10 mouse cellular contexts compared by ENCODE assay signal in the genomic region with DNA sequence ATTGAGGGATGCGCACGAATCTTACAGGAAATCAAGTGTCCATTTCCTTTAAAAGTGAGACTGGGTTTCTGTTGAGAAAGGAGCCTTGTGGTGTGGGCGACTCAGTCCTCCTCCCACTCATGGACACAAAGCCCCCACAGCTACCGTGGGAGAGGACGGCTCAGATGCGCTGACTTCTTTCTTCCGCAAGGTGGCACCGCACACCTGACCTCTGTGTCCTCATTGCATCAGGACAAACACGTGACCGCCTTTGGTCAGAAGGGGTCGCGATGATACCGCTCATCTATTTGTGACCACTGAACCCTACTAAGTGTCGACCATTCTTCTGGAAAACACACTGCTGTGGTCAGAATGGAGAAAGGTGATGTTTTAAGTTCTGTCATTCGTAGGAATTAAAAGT. TPM values are rescaled to one million over a fixed set of nuclear protein-coding genes. Genes with fewer than 3 reads are reported as not detected.
DNase-seq lines count a peak whose midpoint lies in the region; ATAC-seq lines count a peak whose summit lies in the region.
"Had no signal": no experiment of that assay in that cellular context is flagged by ENCODE, and none has a peak within 500 bp of the region (broad histone marks: within the 10 kb centered on the region; RNA-seq: fewer than 3 reads in every experiment).

No protein-coding gene starts in this region.

- peak; percentile 28 for DNase-seq in cerebellum, adult 9-11 months
- no peak for DNase-seq in cerebellum, postnatal 4 days (ENCODE audit: low spot score in 2 of 2)
- peak; percentile 3 for DNase-seq in layer of hippocampus, adult 11-12 months (ENCODE audit: low spot score)
- no peak for DNase-seq in layer of hippocampus, postnatal 14 days (ENCODE audit: low spot score in 2 of 2)
- peak; percentile 1 for DNase-seq in NIH3T3 (ENCODE audit: low read depth)
- no peak for DNase-seq in yolk sac, embryonic 10.5 days (ENCODE audit: low spot score)
- DNase-seq in frontal cortex, adult 2 months (ENCODE audit: extremely low spot score in 1 of 2, low spot score in 1 of 2): no peak
- DNase-seq: lung, adult 2 months had no signal

- ATAC-seq in megakaryocyte, adult 5-6 weeks (ENCODE audit: poor library complexity, severe bottlenecking): peak; percentile 12; the same call in 1 of the 2 replicates

RNA-seq across cellular contexts. Expression of gene Ppp2r3d, which starts 1.0 kb away (rescaled TPM):
- 10 to 100 TPM; 90.9 to 98.3 TPM for total RNA-seq in layer of hippocampus, postnatal 14 days (2021)
- 20.2 and 36.8 TPM in 2 replicates for total RNA-seq in megakaryocyte, adult 5-6 weeks (2015)
- 8.7 and 12.7 TPM in 2 replicates for total RNA-seq in megakaryocyte, adult 5-6 weeks (2017)
- 175 and 181 TPM in 2 replicates for polyA plus RNA-seq in frontal cortex, adult 2 months (2012; rRNA removed)

RNA-seq across cellular contexts. Expression of gene Gm21836, which starts 17.9 kb away (rescaled TPM):
- total RNA-seq in layer of hippocampus, postnatal 14 days (2021): not detected
- not detected in 2 replicates for total RNA-seq in megakaryocyte, adult 5-6 weeks (2015)
- total RNA-seq in megakaryocyte, adult 5-6 weeks (2017): not detected in 2 replicates
- not detected in 2 replicates for polyA plus RNA-seq in frontal cortex, adult 2 months (2012; rRNA removed)
- polyA plus RNA-seq: heart, embryonic 11.5 days; lung, adult 2 months had no signal

Comparison
In these comparisons a context has a peak if more than half of its experiments do, and no peak if none do; other contexts are left out.
1. DNase-seq: peak in cerebellum, adult 9-11 months (single experiment), layer of hippocampus, adult 11-12 months (single experiment) and NIH3T3 (single experiment); none in cerebellum, postnatal 4 days (0 of 2), layer of hippocampus, postnatal 14 days (0 of 2), yolk sac, embryonic 10.5 days (single experiment) and frontal cortex, adult 2 months (0 of 2).